Mouse (Mus musculus): ENCODE measurements around the gene Sarm1. TPM values are rescaled to one million over a fixed set of nuclear protein-coding genes. Genes with fewer than 3 reads are reported as not detected.
A peak's percentile ranks its signal among the peaks of the same experiment; 100 is the strongest.

The Sarm1 gene
- polyA plus RNA-seq, 1 experiment: 0.97 TPM

- Histone ChIP-seq H3K27ac (ENCODE audit: insufficient read depth, low read length) (no peak overlapping the region), H3K4me1 (ENCODE audit: control insufficient read depth, insufficient read depth, low read length) (no peaks in the 10 kb centered on the region), H3K4me3 (ENCODE audit: insufficient read depth, low read length) (peak overlapping the region; percentile 43)
- TF ChIP-seq CTCF (IDR thresholded peaks at IDR 0.05; ENCODE audit: borderline replicate concordance, insufficient read depth, low read length): no peak
- no peak for TF ChIP-seq POLR2A (IDR thresholded peaks at IDR 0.05; ENCODE audit: low read depth, low read length)
Measured at GRCm38 (mm10) chr11:78497071-78497541, 448 bp downstream of the Sarm1 start.

- no peak overlapping the region for H3K27ac ChIP-seq (ENCODE audit: insufficient read depth, low read length)
- H3K4me3 ChIP-seq (ENCODE audit: insufficient read depth, low read length): no peak overlapping the region
- TF ChIP-seq CTCF (IDR thresholded peaks at IDR 0.05; ENCODE audit: borderline replicate concordance, insufficient read depth, low read length) (no peak), POLR2A (IDR thresholded peaks at IDR 0.05; ENCODE audit: low read depth, low read length) (no peak)
- no peaks in the 10 kb centered on the region for H3K4me1 ChIP-seq (ENCODE audit: control insufficient read depth, insufficient read depth, low read length)
Measured at GRCm38 (mm10) chr11:78495904-78496303, 1.6 kb downstream of the Sarm1 start.

DNA sequence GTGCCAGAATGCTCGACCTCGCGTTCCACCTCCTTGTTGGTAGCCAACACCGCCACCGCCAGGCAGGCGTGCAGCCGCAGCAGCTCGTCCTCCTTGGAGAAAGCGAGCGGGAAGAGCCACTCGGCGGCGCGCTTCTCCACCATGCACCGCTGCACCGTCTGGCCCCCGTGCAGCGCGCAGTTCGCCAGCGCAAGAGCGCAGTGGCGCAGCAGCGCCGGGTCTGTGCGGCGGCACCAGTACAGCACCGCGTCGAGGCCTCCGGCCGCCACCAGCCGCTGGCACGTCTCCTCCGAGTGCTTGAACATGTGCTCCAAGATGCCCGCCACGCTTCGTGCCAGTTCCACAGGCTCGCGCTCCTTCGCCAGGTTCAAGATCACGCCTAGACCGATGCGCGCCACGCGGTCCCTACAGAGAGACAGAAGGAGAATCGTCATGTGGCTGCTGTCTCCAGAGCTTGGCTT lies 6.7 kb downstream of the Sarm1 start:
- no peak overlapping the region; the same call in 1 of the 2 replicates for H3K4me3 ChIP-seq (ENCODE audit: insufficient read depth, low read length)
- TF ChIP-seq POLR2A (IDR thresholded peaks at IDR 0.05; ENCODE audit: low read depth, low read length): no peak
- peak; percentile 45; the same call in 1 of the 2 replicates for TF ChIP-seq CTCF (IDR thresholded peaks at IDR 0.05; ENCODE audit: borderline replicate concordance, insufficient read depth, low read length)
- no peaks in the 10 kb centered on the region for H3K4me1 ChIP-seq (ENCODE audit: control insufficient read depth, insufficient read depth, low read length)
- no peak overlapping the region for H3K27ac ChIP-seq (ENCODE audit: insufficient read depth, low read length)

DNA sequence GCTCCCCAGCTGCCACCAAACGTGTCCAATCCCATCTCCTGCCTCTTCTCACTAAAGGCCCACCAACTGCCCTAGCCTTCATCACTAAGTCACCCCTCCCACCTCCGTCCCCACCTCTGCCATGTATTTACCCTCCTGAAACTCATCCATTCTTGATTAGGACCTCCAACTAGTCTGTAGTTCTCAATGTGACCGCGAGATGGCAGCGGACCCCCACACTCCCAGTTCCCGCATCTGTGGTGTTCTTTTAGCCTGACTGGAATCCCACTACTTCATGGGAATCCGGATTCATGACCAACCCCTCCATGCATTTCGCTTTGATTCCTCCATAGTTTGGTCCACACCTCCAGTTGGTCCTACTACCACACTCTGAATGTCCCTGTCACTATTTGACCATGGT lies 9.4 kb downstream of the Sarm1 start:
- TF ChIP-seq POLR2A (IDR thresholded peaks at IDR 0.05; ENCODE audit: low read depth, low read length) (no peak), CTCF (IDR thresholded peaks at IDR 0.05; ENCODE audit: borderline replicate concordance, insufficient read depth, low read length) (peak; percentile 75; the same call in 1 of the 2 replicates)
- Histone ChIP-seq H3K4me3 (ENCODE audit: insufficient read depth, low read length) (no peak overlapping the region), H3K4me1 (ENCODE audit: control insufficient read depth, insufficient read depth, low read length) (no peaks in the 10 kb centered on the region), H3K27ac (ENCODE audit: insufficient read depth, low read length) (no peak overlapping the region)

- Histone ChIP-seq H3K27ac (ENCODE audit: insufficient read depth, low read length) (no peak overlapping the region), H3K4me1 (ENCODE audit: control insufficient read depth, insufficient read depth, low read length) (no peaks in the 10 kb centered on the region), H3K4me3 (ENCODE audit: insufficient read depth, low read length) (no peak overlapping the region)
- no peak for TF ChIP-seq CTCF (IDR thresholded peaks at IDR 0.05; ENCODE audit: borderline replicate concordance, insufficient read depth, low read length)
- no peak for TF ChIP-seq POLR2A (IDR thresholded peaks at IDR 0.05; ENCODE audit: low read depth, low read length)
Measured at GRCm38 (mm10) chr11:78483639-78484038, 13.9 kb downstream of the Sarm1 start.

GRCm38 (mm10) chr11:78475289-78475688 lies 22.3 kb downstream of the Sarm1 start:
- Histone ChIP-seq H3K4me3 (ENCODE audit: insufficient read depth, low read length) (no peak overlapping the region), H3K27ac (ENCODE audit: insufficient read depth, low read length) (no peak overlapping the region), H3K4me1 (ENCODE audit: control insufficient read depth, insufficient read depth, low read length) (no peaks in the 10 kb centered on the region)
- TF ChIP-seq POLR2A (IDR thresholded peaks at IDR 0.05; ENCODE audit: low read depth, low read length) (no peak), CTCF (IDR thresholded peaks at IDR 0.05; ENCODE audit: borderline replicate concordance, insufficient read depth, low read length) (no peak)

DNA sequence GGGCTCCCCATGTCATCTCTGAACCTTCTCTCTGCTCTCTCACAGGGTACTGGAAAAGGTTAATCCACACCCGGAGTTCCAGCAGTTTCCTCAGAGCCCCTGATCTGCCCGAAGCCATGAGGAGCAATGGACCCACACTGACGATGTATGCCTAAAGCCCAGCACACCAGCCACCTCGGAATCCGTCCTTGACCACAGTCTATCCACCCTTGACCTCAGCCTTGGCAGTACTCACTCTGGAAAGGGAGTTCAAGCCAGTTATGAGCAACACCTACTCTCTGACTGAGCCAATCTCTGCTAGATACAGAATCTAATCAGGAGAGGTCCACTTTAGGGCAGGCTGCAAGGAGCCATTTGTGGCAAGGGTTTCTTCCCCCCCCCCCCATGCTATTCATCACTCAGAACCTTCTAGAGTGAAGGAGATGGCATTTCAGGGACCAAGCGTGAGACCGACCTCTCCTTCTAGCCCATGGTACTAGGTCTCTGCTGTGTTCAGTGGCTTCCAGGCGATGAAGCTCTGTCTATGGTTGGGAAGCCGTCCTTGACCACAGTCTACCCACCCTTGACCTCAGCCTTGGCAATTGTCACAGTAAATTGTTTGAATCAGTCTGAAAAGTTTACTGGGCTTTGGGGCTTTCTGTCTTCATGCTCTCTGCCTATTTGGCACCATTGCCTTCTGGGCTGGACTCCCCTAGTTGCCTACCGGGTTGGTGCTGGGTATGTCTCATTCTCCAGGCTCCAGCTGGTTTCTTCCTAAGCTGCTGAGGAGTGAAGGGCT lies 26.0 kb downstream of the Sarm1 start:
- TF ChIP-seq CTCF (IDR thresholded peaks at IDR 0.05; ENCODE audit: borderline replicate concordance, insufficient read depth, low read length) (no peak), POLR2A (IDR thresholded peaks at IDR 0.05; ENCODE audit: low read depth, low read length) (no peak)

GRCm38 (mm10) chr11:78467932-78468331 lies 29.6 kb downstream of the Sarm1 start:
- no peak overlapping the region for H3K27ac ChIP-seq (ENCODE audit: insufficient read depth, low read length)
- H3K4me1 ChIP-seq (ENCODE audit: control insufficient read depth, insufficient read depth, low read length): peaks cover 3% of the 10 kb centered on the region; the same call in 1 of the 2 replicates
- no peak overlapping the region for H3K4me3 ChIP-seq (ENCODE audit: insufficient read depth, low read length)
- TF ChIP-seq CTCF (IDR thresholded peaks at IDR 0.05; ENCODE audit: borderline replicate concordance, insufficient read depth, low read length): no peak
- no peak for TF ChIP-seq POLR2A (IDR thresholded peaks at IDR 0.05; ENCODE audit: low read depth, low read length)

More for the DNA sequence above, 26.0 kb downstream of the Sarm1 start:
- Histone ChIP-seq H3K4me3 (ENCODE audit: insufficient read depth, low read length) (no peak overlapping the region), H3K27ac (ENCODE audit: insufficient read depth, low read length) (no peak overlapping the region), H3K4me1 (ENCODE audit: control insufficient read depth, insufficient read depth, low read length) (no peaks in the 10 kb centered on the region)

DNA sequence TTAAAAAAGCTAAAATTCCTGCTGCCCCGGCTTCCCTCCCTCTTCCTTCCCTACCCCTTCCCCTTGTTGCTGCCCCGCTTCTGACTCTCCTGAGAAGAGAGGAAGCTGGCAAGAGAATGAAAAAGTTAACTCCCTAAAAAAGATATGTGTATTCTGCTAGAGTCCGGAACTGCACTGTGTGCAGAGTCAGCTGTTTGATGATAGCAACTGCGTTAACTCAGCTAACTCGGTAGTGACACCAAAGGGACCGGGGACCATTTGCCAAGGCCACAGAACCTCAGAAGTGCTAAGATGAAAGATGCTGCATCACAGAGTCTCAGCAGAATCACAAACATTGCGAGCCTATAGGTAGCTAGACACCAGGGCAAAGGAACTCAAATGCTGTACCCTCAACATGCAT lies 30.0 kb downstream of the Sarm1 start:
- H3K4me3 ChIP-seq (ENCODE audit: insufficient read depth, low read length): no peak overlapping the region
- TF ChIP-seq POLR2A (IDR thresholded peaks at IDR 0.05; ENCODE audit: low read depth, low read length) (no peak), CTCF (IDR thresholded peaks at IDR 0.05; ENCODE audit: borderline replicate concordance, insufficient read depth, low read length) (no peak)
- H3K27ac ChIP-seq (ENCODE audit: insufficient read depth, low read length): no peak overlapping the region
- H3K4me1 ChIP-seq (ENCODE audit: control insufficient read depth, insufficient read depth, low read length): peaks cover 3% of the 10 kb centered on the region; the same call in 1 of the 2 replicates

All from embryonic fibroblast, embryonic 13.5 days (primary cell).